Mouse (Mus musculus) midbrain, postnatal 0 days (tissue): ENCODE measurements around the gene Cerk. TPM values are rescaled to one million over a fixed set of nuclear protein-coding genes. Genes with fewer than 3 reads are reported as not detected.
"Not testable (repeated sequence)": the region's sequence is repeated elsewhere in the genome, so short reads cannot be mapped to it uniquely, and the experiment has no call there.

Experiments
- ATAC-seq: fragments of 200-750 bp; cut with Nextera tagmentation; 2 replicates; pipeline ENCODE4 v1.8.0; 2017; ENCODE audit warnings: moderate number of reproducible peaks, mild to moderate bottlenecking, moderate TSS enrichment, moderate library complexity; ENCODE audit not compliant: low FRiP score
- DNase-seq: peaks from one replicate; pipeline ENCODE4 v3.0.0-alpha.2; 2015; ENCODE audit warnings: low spot score
- H3K27ac ChIP-seq: fragments of 300-500 bp; sonication (generic); 2 replicates; pipeline ENCODE4 v1.5.1; 2014; ENCODE audit warnings: low read depth, mild to moderate bottlenecking, low read length, mixed read lengths
- H3K27me3 ChIP-seq: fragments of 300-500 bp; sonication (generic); 2 replicates; pipeline ENCODE4 v1.6.1; 2014; ENCODE audit warnings: low read length, control low read depth, mixed read lengths; ENCODE audit not compliant: insufficient read depth
- H3K36me3 ChIP-seq: fragments of 300-500 bp; sonication (generic); 2 replicates; pipeline ENCODE4 v1.6.1; 2014; ENCODE audit warnings: low read length, control low read depth, mixed read lengths; ENCODE audit not compliant: insufficient read depth
- H3K4me1 ChIP-seq: fragments of 300-500 bp; sonication (generic); 2 replicates; pipeline ENCODE4 v1.6.1; 2014; ENCODE audit warnings: mild to moderate bottlenecking, control low read depth, antibody characterized with exemption, low read length, mixed read lengths; ENCODE audit not compliant: insufficient read depth
- H3K4me2 ChIP-seq: fragments of 300-500 bp; sonication (generic); 2 replicates; pipeline ENCODE4 v1.6.1; 2014; ENCODE audit warnings: low read depth, mild to moderate bottlenecking, low read length, mixed read lengths; ENCODE audit not compliant: poor library complexity, severe bottlenecking
- H3K4me3 ChIP-seq: fragments of 300-500 bp; sonication (generic); 2 replicates; pipeline ENCODE4 v1.5.1; 2014; ENCODE audit warnings: low read depth, mild to moderate bottlenecking, low read length, moderate library complexity
- H3K9ac ChIP-seq: fragments of 300-500 bp; sonication (generic); replicated peaks from 2 replicates; pipeline ENCODE4 v1.6.1; 2014; ENCODE audit warnings: mild to moderate bottlenecking, low read length, moderate library complexity, mixed read lengths; ENCODE audit not compliant: poor library complexity, severe bottlenecking
- H3K9me3 ChIP-seq: fragments of 300-500 bp; sonication (generic); 2 replicates; pipeline ENCODE4 v1.6.1; 2016; ENCODE audit warnings: low read length, control low read depth
- CTCF ChIP-seq: IDR thresholded peaks from 2 replicates; pipeline ENCODE4 v1.5.1; 2016; ENCODE audit warnings: antibody characterized with exemption, mild to moderate bottlenecking
- WGBS: fragments of 180-500 bp; shearing (Covaris S2); extraction: QIAGEN DNeasy Blood & Tissue Kit; methylation state at CpG from one replicate; pipeline ENCODE4 v1.1.7; 2014; 5-methylcytosine and 5-hydroxymethylcytosine counted together
- polyA plus RNA-seq: library from polyadenylated mRNA; unstranded; fragments of >200 nt; fragmentation: Nextera tagmentation; extraction: Ambion mirVana; gene quantifications from 2 replicates; pipeline ENCODE4 v1.2.1, GENCODE M21; 2015
- total RNA-seq: library from RNA; depleted of rRNA; stranded (reverse); fragments of >200 nt; gene quantifications from 2 replicates; pipeline ENCODE4 v1.2.3, GENCODE M21; 2014

The Cerk gene
- total and polyA plus RNA-seq, 2 experiments from 2014 or later: 21.6 to 37.0 TPM

DNA sequence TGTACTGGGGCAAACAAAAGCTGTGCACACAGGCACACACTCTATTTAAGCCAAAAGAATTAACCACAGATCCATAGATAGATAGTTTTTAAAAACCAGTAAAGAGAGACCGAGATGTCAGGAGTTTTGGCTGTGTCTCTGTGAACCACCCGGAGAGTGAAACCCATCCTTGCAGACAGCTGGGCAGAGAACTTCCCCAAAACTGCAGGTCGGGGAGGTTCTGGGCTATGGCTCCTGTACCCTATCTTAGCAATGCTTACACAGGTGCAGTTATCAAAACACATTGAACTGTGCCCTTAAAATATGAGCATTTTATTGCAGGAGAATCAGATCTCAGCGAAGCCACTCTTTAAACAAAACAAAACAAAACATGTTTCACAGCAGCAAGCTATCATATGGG, 5.5 kb downstream of the Cerk start:
- DNase-seq: no peak
- H3K27ac ChIP-seq: no peak overlapping the region
- peaks cover 18% of the 10 kb centered on the region; the same call in 1 of the 2 replicates for H3K4me1 ChIP-seq
- 82% methylated on average over 4 of the region's 4 CpGs for WGBS
- H3K36me3 ChIP-seq: no peaks in the 10 kb centered on the region
- H3K9me3 ChIP-seq: no peaks in the 10 kb centered on the region
- ATAC-seq: no peak
- H3K4me3 ChIP-seq: no peak overlapping the region
- H3K9ac ChIP-seq: no peak overlapping the region
- H3K27me3 ChIP-seq: no peaks in the 10 kb centered on the region
- TF ChIP-seq CTCF: no peak
- no peak overlapping the region for H3K4me2 ChIP-seq

DNA sequence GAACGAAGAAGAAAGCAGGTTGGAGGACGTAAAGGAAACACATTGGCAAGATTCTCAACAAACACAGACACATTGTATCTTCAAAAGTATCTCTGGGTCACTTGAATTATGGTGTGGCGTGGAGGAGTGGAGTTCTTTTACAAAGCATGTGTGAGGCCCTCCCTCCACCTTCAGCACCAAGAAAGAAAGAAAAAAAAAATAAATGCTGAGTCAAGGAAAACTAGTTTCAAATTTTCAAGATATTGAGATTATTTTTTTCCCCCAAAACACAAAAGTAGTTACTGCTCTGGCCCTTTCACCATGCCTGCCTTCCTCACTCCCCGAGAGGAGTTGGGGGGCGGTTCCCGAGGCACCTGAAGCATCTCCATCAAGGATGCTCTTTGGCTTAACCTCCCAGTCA, 7.3 kb downstream of the Cerk start:
- Histone ChIP-seq H3K27me3 (no peaks in the 10 kb centered on the region), H3K27ac (no peak overlapping the region), H3K36me3 (no peaks in the 10 kb centered on the region), H3K9me3 (no peaks in the 10 kb centered on the region), H3K9ac (no peak overlapping the region), H3K4me1 (peaks cover 17% of the 10 kb centered on the region; the same call in 1 of the 2 replicates), H3K4me3 (no peak overlapping the region), H3K4me2 (no peak overlapping the region)
- DNase-seq: no peak
- WGBS: 92% methylated on average over 6 of the region's 6 CpGs
- ATAC-seq: no peak
- TF ChIP-seq CTCF: no peak

DNA sequence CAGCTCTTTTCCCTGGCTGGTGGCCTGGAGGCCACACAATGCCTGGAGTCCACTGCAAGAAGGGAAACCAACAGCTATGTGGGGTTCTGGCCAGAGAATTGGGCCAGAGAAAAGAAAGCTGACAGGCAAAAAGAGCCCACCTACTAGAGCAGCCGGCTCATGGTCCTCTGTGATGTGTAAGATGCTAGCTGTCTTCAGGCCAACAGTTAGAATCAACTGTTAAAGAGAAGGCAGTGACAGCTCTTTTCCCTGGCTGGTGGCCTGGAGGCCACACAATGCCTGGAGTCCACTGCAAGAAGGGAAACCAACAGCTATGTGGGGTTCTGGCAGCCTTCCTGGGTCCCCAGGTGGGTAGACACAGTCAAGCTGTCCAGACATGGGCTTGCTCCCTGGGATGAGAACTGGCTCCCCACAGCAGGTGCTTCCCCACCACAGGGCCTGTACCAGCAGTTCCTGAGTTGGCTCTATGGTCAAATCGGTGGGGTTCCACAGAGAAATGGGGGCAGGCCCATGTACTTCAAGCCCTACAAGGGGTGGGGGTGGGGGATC, 8.2 kb downstream of the Cerk start:
- not testable (repeated sequence) for H3K4me3 ChIP-seq, H3K27me3 ChIP-seq, H3K27ac ChIP-seq, H3K4me2 ChIP-seq, H3K9me3 ChIP-seq, H3K9ac ChIP-seq, H3K36me3 ChIP-seq
- ATAC-seq (peak; percentile 71), DNase-seq (peak; percentile 53)
- 75% methylated on average over 2 of the region's 2 CpGs for WGBS
- H3K4me1 ChIP-seq: peaks cover 17% of the 10 kb centered on the region; the same call in 1 of the 2 replicates

DNA sequence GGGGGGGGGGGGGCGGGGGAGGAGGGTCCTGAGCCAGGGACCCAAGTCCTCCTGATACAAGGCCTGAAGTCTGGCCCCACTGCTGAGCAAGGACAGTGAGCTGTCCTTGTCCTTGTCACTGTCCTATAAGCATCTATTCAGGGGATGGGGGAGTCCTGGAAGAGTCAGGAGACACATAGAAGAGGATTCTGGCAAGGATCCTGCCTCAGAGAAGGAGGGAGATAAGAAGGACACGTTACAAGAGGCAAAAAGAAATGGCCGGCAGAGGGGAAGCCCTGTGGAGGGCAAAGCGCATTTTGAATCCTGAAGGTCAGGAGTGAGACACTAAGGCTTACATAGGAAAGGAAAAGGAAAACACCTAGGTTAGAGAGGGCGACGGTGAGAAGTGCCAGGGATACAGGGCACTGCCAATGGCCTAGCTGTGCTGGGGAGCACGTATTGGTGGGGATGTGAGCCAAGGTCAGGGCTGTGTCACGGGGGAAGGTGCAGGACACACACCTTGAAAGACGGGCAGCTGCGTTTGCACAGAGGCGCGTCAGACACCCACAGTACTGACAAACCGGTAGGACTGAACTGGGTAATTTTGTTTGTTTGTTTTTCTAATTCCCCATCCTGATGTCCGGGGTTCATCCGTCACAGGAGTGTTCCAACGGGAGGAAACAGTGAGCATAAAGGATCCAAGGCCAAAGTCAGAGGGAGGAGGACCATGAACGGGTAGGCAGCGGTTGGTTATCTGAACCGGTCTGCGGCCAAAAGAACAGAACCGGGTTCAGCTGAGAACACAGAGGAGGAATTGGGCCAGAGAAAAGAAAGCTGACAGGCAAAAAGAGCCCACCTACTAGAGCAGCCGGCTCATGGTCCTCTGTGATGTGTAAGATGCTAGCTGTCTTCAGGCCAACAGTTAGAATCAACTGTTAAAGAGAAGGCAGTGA, 8.9 kb downstream of the Cerk start:
- WGBS: 76% methylated on average over 21 of the region's 22 CpGs
- no peak for TF ChIP-seq CTCF
- no peak overlapping the region for H3K4me3 ChIP-seq
- no peak overlapping the region for H3K9ac ChIP-seq
- H3K27ac ChIP-seq: no peak overlapping the region
- H3K4me1 ChIP-seq: peaks cover 13% of the 10 kb centered on the region; the same call in 1 of the 2 replicates
- no peaks in the 10 kb centered on the region for H3K36me3 ChIP-seq
- no peaks in the 10 kb centered on the region for H3K9me3 ChIP-seq
- H3K4me2 ChIP-seq: no peak overlapping the region
- H3K27me3 ChIP-seq: no peaks in the 10 kb centered on the region
- DNase-seq (no peak), ATAC-seq (peak; percentile 74)

DNA sequence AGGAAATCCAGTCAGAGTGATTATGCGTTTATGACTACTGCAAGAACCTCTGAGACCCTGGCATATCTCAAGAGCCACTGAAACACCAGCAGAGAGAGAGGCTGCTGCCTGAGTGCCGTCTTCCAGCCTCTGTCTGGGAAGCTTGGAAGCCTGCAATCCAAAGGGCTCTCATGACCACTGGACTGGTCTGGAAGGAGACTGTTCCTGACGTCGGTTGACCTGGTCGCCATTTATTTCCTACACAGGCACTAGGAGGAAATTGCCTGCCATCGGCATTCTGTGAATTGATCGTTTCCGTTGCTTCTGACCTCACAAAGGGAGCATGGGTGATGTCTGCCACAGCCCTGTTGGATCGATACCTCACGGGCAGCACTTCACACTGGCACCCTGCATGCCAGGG, 9.8 kb downstream of the Cerk start:
- WGBS: 92% methylated on average over 10 of the region's 10 CpGs
- Histone ChIP-seq H3K9ac (no peak overlapping the region), H3K9me3 (no peaks in the 10 kb centered on the region), H3K4me3 (no peak overlapping the region), H3K27ac (no peak overlapping the region), H3K4me1 (peaks cover 9% of the 10 kb centered on the region; the same call in 1 of the 2 replicates), H3K4me2 (no peak overlapping the region), H3K27me3 (no peaks in the 10 kb centered on the region), H3K36me3 (no peaks in the 10 kb centered on the region)
- DNase-seq (no peak), ATAC-seq (no peak)
- TF ChIP-seq CTCF: no peak
